Mouse (Mus musculus): Measurements from ENCODE around the gene Fgd6. TPM values are rescaled to one million over a fixed set of nuclear protein-coding genes. Genes with fewer than 3 reads are reported as not detected.

Fgd6 gene
- polyA plus RNA-seq, 1 experiment from 2014 or later = 3.7 TPM

DNA sequence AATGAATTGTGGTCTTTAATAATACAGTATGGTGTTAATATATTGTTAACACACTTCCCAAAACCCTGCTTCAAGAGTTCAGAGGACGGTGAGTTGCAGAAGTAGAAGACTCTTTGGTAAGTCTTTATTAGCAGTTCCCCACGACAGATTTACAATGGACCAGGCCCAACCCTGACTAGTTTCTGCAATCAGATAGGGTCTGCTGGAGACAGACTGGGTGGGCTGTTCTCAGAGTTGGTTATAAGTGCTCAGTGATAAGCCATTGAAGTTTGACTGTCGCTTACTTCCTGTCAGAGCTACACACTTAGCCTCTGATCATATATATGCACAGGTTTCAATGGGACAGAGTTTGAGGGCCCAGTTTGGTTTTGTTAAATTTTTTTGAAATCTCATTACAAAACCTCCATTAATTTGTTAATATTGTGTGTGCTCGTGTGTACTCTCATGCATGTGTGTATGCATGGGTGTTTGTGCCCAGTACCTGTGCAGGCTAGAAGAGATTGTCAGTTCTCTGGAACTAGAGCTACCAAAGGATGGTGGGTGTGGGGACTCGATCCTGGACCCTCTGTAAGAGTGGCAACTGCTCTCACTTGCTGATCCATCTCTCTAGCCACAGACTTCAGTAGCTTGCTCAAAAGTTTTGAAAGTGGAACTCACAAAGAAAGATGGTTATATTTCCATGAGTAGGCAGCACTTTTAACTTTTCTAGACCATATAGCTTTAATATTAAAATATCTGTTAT, 128.5 kb downstream of the Fgd6 start:
- Histone ChIP-seq H3K36me3 (peaks cover 61% of the 10 kb centered on the region), H3K4me1 (replicated peaks) (0 out of 2 replicates have a peak, but pooled peaks cover 2% of the 10 kb centered on the region), H3K9me3 (replicated peaks) (no peaks in the 10 kb centered on the region), H3K27ac (ENCODE audit: poor library complexity, severe bottlenecking) (no peak overlapping the region), H3K4me2 (no peak overlapping the region), H3K27me3 (replicated peaks) (no peaks in the 10 kb centered on the region), H3K9ac (no peak overlapping the region), H3K4me3 (no peak overlapping the region)
- no peak for ATAC-seq (ENCODE audit: insufficient number of reproducible peaks, low FRiP score)
- 66% methylated on average over 5 of the region's 5 CpGs for WGBS

DNA sequence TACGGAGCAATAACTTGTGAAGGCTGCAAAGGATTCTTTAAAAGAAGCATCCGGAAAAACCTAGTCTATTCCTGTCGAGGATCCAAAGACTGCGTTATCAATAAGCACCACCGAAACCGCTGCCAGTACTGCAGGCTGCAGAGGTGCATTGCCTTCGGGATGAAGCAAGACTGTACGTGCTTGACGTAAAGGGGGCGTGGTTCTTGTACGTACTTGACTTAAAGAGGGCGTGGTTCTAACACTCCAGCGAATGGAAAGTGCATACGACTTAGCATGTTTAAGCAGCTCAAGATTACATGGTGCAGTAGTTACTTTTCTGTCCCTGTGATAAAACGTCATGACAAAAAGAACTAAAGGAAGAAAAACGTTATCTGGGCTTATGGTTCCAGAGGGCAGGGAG, 129.6 kb downstream of the Fgd6 start:
- no peak for ATAC-seq (ENCODE audit: insufficient number of reproducible peaks, low FRiP score)
- H3K36me3 ChIP-seq = peaks cover 63% of the 10 kb centered on the region

DNA sequence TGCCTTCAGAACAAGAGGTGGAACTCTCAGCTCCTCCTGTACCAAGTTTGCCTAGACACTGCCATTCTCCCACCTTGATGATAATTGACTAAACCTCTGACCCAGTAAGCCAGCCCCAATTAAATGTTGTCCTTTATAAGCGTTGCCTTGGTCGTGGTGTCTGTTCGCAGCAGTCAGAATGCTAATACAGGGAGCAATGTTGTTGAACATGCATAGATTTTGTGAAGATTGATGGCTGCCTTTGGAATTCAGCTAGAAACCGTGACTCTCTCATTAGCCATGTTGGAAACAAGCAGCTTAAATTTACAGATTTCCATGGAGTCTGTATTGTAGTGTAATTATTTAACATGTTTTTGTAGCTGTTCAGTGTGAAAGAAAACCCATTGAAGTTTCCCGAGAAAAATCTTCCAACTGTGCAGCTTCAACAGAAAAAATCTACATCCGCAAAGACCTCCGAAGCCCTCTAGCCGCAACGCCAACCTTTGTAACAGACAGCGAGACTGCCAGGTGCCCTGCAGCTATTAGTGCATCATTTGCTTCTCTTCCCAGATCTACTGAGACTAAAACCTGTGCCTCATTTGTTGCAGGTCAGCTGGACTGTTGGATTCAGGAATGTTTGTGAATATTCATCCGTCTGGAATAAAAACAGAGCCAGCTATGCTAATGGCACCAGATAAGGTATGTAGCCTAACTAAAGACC, 131.4 kb downstream of the Fgd6 start:
- H3K4me3 ChIP-seq = no peak overlapping the region
- ATAC-seq (ENCODE audit: insufficient number of reproducible peaks, low FRiP score) = no peak
- H3K27me3 ChIP-seq (replicated peaks) = no peaks in the 10 kb centered on the region
- H3K27ac ChIP-seq (ENCODE audit: poor library complexity, severe bottlenecking) = no peak overlapping the region
- whole genome bisulfite sequencing = 88% methylated on average over 11 of the region's 11 CpGs
- H3K4me1 ChIP-seq (replicated peaks) = peaks cover 4% of the 10 kb centered on the region
- no peak overlapping the region for H3K4me2 ChIP-seq
- no peak overlapping the region for H3K9ac ChIP-seq
- peaks cover 64% of the 10 kb centered on the region for H3K36me3 ChIP-seq
- H3K9me3 ChIP-seq (replicated peaks) = peaks cover 9% of the 10 kb centered on the region; the same call in 1 of the 2 replicates

More for the DNA sequence above, 129.6 kb downstream of the Fgd6 start:
- H3K4me2 ChIP-seq = no peak overlapping the region
- peaks cover 9% of the 10 kb centered on the region; the same call in 1 of the 2 replicates for H3K9me3 ChIP-seq (replicated peaks)
- H3K27me3 ChIP-seq (replicated peaks) = no peaks in the 10 kb centered on the region
- H3K4me3 ChIP-seq = no peak overlapping the region
- 82% methylated on average over 16 of the region's 16 CpGs for WGBS
- H3K9ac ChIP-seq = no peak overlapping the region
- H3K27ac ChIP-seq (ENCODE audit: poor library complexity, severe bottlenecking) = no peak overlapping the region
- H3K4me1 ChIP-seq (replicated peaks) = no peaks in the 10 kb centered on the region

DNA sequence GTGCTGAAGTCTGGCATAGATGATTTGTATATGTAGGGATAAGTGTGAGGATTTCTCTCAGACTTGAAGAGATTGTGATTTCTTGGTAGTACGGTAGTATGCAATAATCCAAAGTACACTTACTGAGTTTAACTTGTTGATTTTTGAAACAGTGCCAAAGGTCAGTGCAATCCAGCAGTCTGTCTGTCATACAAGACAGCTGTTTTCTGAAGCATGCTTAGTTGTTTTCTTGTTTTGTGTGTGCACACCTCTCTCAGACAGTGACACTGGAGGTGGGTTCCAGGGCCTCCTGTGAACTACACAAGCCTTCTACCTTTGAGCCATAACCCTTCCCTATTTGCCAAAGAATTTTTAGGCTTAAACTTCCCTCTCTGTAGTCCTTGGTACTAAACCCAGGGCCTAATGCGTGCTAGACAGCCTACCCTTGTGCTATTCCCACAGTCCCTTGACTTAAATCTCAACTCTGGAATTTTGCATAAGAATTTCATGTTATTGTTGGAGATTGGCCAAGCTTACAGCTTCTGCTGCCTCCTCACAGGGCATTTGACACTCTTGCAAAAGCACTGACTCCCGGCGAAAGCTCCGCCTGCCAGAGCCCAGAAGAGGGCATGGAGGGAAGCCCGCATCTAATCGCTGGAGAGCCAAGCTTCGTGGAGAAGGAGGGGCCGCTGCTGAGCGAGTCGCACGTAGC, 135.8 kb downstream of the Fgd6 start:
- Histone ChIP-seq H3K9ac (no peak overlapping the region), H3K4me3 (no peak overlapping the region), H3K27me3 (replicated peaks) (no peaks in the 10 kb centered on the region), H3K4me2 (0 out of 2 replicates have a peak overlapping the region, but pooled peaks have one; percentile 6), H3K9me3 (replicated peaks) (peaks cover 9% of the 10 kb centered on the region; the same call in 1 of the 2 replicates), H3K4me1 (replicated peaks) (peaks cover 4% of the 10 kb centered on the region), H3K27ac (ENCODE audit: poor library complexity, severe bottlenecking) (peak overlapping the region; percentile 59), H3K36me3 (peaks cover 74% of the 10 kb centered on the region)
- 39% methylated on average over 12 of the region's 12 CpGs for WGBS
- peak; percentile 29; the same call in 1 of the 2 replicates for ATAC-seq (ENCODE audit: insufficient number of reproducible peaks, low FRiP score)

DNA sequence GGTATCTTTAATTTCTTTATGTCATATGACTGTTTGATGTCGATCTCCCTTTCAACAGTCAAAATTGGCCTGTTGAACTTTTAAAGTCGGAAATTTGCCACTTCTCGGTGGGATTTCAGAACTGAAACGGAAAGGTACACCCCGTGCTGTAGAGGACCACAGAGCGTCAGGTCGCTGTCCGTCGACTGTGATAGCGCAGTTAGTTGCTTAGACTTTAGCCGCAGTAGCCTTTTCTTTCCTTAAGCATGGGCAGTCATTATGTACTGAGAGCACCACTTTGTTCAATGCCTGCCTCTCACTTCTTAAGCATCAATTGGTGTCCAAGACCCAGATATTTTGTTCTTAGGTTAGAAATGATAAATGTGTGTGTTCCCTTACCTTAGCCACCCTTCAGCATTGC, 136.3 kb downstream of the Fgd6 start:
- H3K27me3 ChIP-seq (replicated peaks) = no peaks in the 10 kb centered on the region
- no peak for ATAC-seq (ENCODE audit: insufficient number of reproducible peaks, low FRiP score)
- H3K4me2 ChIP-seq = 0 out of 2 replicates have a peak overlapping the region, but pooled peaks have one; percentile 6
- no peak overlapping the region for H3K27ac ChIP-seq (ENCODE audit: poor library complexity, severe bottlenecking)
- peaks cover 9% of the 10 kb centered on the region; the same call in 1 of the 2 replicates for H3K9me3 ChIP-seq (replicated peaks)
- WGBS = 63% methylated on average over 11 of the region's 11 CpGs
- H3K4me3 ChIP-seq = no peak overlapping the region
- peaks cover 4% of the 10 kb centered on the region for H3K4me1 ChIP-seq (replicated peaks)
- H3K36me3 ChIP-seq = peaks cover 69% of the 10 kb centered on the region
- no peak overlapping the region for H3K9ac ChIP-seq

DNA sequence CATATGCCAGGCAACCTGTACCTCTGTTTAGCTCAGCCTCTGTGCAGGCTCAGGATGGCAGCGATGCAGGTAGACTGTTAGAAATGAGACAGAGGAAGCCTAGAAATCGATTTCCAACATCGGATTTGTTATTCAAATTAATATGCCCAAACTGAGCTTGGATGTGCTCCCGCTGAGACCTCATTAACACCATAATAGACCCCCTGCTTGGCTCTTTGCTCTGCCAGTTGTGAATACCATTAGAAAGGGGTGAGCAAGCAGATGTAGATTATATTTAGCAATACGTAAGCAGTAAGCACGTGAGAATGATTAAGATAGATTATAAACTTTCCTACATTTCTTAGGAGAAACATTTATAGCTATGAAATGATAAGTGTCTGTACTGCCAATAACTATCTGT, 136.9 kb downstream of the Fgd6 start:
- Histone ChIP-seq H3K4me3 (no peak overlapping the region), H3K9ac (no peak overlapping the region), H3K4me2 (no peak overlapping the region), H3K27me3 (replicated peaks) (no peaks in the 10 kb centered on the region), H3K27ac (ENCODE audit: poor library complexity, severe bottlenecking) (no peak overlapping the region), H3K9me3 (replicated peaks) (peaks cover 9% of the 10 kb centered on the region; the same call in 1 of the 2 replicates), H3K36me3 (peaks cover 64% of the 10 kb centered on the region), H3K4me1 (replicated peaks) (peaks cover 4% of the 10 kb centered on the region)
- no peak for ATAC-seq (ENCODE audit: insufficient number of reproducible peaks, low FRiP score)
- WGBS = 74% methylated on average over 6 of the region's 6 CpGs

DNA sequence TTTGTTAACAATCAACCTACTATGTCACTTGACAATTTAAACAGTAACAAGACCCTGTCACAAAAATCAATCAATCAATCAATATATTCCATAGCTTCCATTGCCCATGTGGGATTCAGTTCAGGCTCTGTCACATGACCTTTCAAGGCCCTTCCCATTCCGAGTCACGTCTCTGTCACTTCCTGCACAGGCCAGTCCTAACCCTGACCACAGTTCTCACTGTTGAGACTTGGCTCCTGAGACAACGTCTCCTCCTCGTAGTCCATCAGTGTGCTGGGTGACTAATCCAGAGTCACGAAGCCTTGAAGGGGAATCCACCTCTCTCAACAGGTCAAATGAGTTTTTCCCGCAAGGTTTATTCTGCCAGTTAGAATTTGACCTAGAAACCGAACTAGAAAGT, 138.9 kb downstream of the Fgd6 start:
- H3K4me1 ChIP-seq (replicated peaks) = peaks cover 4% of the 10 kb centered on the region
- H3K9ac ChIP-seq = no peak overlapping the region

DNA sequence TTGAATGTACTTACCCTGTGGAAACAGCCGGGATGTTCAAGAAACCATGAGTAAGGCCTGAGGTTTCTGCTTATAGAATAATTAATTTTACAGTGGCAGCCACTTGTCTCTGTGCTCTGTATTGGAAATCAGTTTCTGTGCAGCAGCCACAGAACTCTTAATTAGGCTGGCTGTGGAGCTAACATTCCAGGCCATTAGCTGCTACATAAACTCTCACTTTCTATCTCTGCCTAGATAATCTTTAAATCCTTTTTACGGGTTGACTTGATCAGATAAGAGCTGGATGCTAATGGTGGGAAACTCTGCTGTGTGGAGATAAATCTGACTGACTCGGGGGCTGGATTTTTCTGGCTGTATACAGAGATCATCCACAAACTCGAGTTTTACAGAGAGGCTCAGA, 147.4 kb downstream of the Fgd6 start:
- WGBS = 35% methylated on average over 4 of the region's 4 CpGs
- Histone ChIP-seq H3K27me3 (replicated peaks) (no peaks in the 10 kb centered on the region), H3K9ac (no peak overlapping the region), H3K4me2 (no peak overlapping the region), H3K36me3 (peaks cover 47% of the 10 kb centered on the region), H3K4me1 (replicated peaks) (no peaks in the 10 kb centered on the region), H3K4me3 (no peak overlapping the region), H3K9me3 (replicated peaks) (no peaks in the 10 kb centered on the region), H3K27ac (ENCODE audit: poor library complexity, severe bottlenecking) (no peak overlapping the region)
- no peak for ATAC-seq (ENCODE audit: insufficient number of reproducible peaks, low FRiP score)

More for the DNA sequence above, 138.9 kb downstream of the Fgd6 start:
- Histone ChIP-seq H3K4me3 (no peak overlapping the region), H3K36me3 (peaks cover 51% of the 10 kb centered on the region), H3K4me2 (no peak overlapping the region), H3K27ac (ENCODE audit: poor library complexity, severe bottlenecking) (no peak overlapping the region), H3K27me3 (replicated peaks) (no peaks in the 10 kb centered on the region), H3K9me3 (replicated peaks) (peaks cover 6% of the 10 kb centered on the region; the same call in 1 of the 2 replicates)
- 76% methylated on average over 7 of the region's 7 CpGs for WGBS
- no peak for ATAC-seq (ENCODE audit: insufficient number of reproducible peaks, low FRiP score)

Other genes starting within 250 kb of the Fgd6 start
- gene Usp44, start 204.4 kb upstream of the Fgd6 start, polyA plus RNA-seq (2016; fragmentation: Nextera tagmentation; extraction: Ambion mirVana) = 0.49 and 0.50 TPM in 2 replicates
- gene Metap2, start 138.9 kb upstream of the Fgd6 start, polyA plus RNA-seq (2016; fragmentation: Nextera tagmentation; extraction: Ambion mirVana) = 182 and 186 TPM in 2 replicates
- gene Vezt, start 184 bp upstream of the Fgd6 start, polyA plus RNA-seq (2016; fragmentation: Nextera tagmentation; extraction: Ambion mirVana) = 29.4 and 30.5 TPM in 2 replicates
- 7.1 and 8.7 TPM in 2 replicates for gene Nr2c1, start 112.0 kb downstream of the Fgd6 start, polyA plus RNA-seq (2016; fragmentation: Nextera tagmentation; extraction: Ambion mirVana)
- gene Ndufa12, start 162.7 kb downstream of the Fgd6 start, polyA plus RNA-seq (2016; fragmentation: Nextera tagmentation; extraction: Ambion mirVana) = 634 and 641 TPM in 2 replicates